Mouse (Mus musculus) erythroblast, embryonic 14.5 days (primary cell): ENCODE measurements around the gene Zbtb7b.

Experiments
- GATA1 ChIP-seq: IDR thresholded peaks from 2 replicates; pipeline ENCODE4 v1.6.1; 2012; ENCODE audit warnings: low read length, inconsistent platforms, mixed read lengths
- TAL1 ChIP-seq: IDR thresholded peaks from 3 replicates; pipeline ENCODE4 v1.6.1; 2012; ENCODE audit warnings: low read length, inconsistent platforms, mixed read lengths

- TF ChIP-seq GATA1: no peak
- TF ChIP-seq TAL1: no peak
These were observed 13.9 kb upstream of the Zbtb7b start for GRCm38 (mm10) chr3:89408448-89408847.
